Mouse (Mus musculus) limb, embryonic 14.5 days (tissue): ENCODE measurements at regions not wholly inside any gene's neighbourhood (a gene's known extent, or its start where the extent isn't known, plus 50 kb on each side); places are given as distances from the start of the nearest gene placed in this dataset.

ENCODE experiments used
- ATAC-seq: fragments of 200-750 bp; cut with Nextera tagmentation; 2 replicates; pipeline ENCODE4 v1.8.0; 2017; ENCODE audit warnings: low read depth, moderate number of reproducible peaks, moderate TSS enrichment; ENCODE audit not compliant: low FRiP score
- DNase-seq: peaks from one replicate; pipeline ENCODE4 v3.0.0-alpha.2; 2015; ENCODE audit warnings: low spot score
- H3K27ac ChIP-seq: fragments of 300-500 bp; sonication (generic); replicated peaks from 2 replicates; pipeline ENCODE4 v1.5.1; 2014; ENCODE audit warnings: low read depth, mild to moderate bottlenecking, low read length, moderate library complexity, mixed read lengths
- H3K27me3 ChIP-seq: fragments of 300-500 bp; sonication (generic); 2 replicates; pipeline ENCODE4 v1.6.1; 2014; ENCODE audit warnings: low read length, mixed read lengths; ENCODE audit not compliant: control insufficient read depth, insufficient read depth
- H3K36me3 ChIP-seq: fragments of 300-500 bp; sonication (generic); 2 replicates; pipeline ENCODE4 v1.6.1; 2014; ENCODE audit warnings: mild to moderate bottlenecking, low read length, moderate library complexity, mixed read lengths; ENCODE audit not compliant: control insufficient read depth, insufficient read depth
- H3K4me1 ChIP-seq: fragments of 300-500 bp; sonication (generic); 2 replicates; pipeline ENCODE4 v1.6.1; 2014; ENCODE audit warnings: antibody characterized with exemption, low read length, mixed read lengths; ENCODE audit not compliant: control insufficient read depth, insufficient read depth
- H3K4me2 ChIP-seq: fragments of 300-500 bp; sonication (generic); replicated peaks from 2 replicates; pipeline ENCODE4 v1.6.1; 2014; ENCODE audit warnings: low read depth, mild to moderate bottlenecking, low read length, moderate library complexity; ENCODE audit not compliant: severe bottlenecking
- H3K4me3 ChIP-seq: fragments of 300-500 bp; sonication (generic); replicated peaks from 2 replicates; pipeline ENCODE4 v1.5.1; 2014; ENCODE audit warnings: low read length
- H3K9ac ChIP-seq: fragments of 300-500 bp; sonication (generic); 2 replicates; pipeline ENCODE4 v1.6.1; 2014; ENCODE audit warnings: mild to moderate bottlenecking, low read depth, low read length, moderate library complexity; ENCODE audit not compliant: severe bottlenecking
- H3K9me3 ChIP-seq: fragments of 300-500 bp; sonication (generic); 2 replicates; pipeline ENCODE4 v1.6.1; 2016; ENCODE audit warnings: low read length; ENCODE audit not compliant: control insufficient read depth
- POLR2A ChIP-seq: fragments of 200-500 bp; IDR thresholded peaks from 2 replicates; pipeline ENCODE4 v1.8.0; 2012; ENCODE audit warnings: inconsistent platforms, mild to moderate bottlenecking, moderate library complexity, borderline replicate concordance; ENCODE audit not compliant: insufficient read depth, insufficient read length; ENCODE audit errors: extremely low read depth
- whole genome bisulfite sequencing: fragments of 180-500 bp; shearing (Covaris S2); extraction: QIAGEN DNeasy Blood & Tissue Kit; methylation state at CpG from one replicate; pipeline ENCODE4 v1.1.7; 2014; 5-methylcytosine and 5-hydroxymethylcytosine counted together

GRCm38 (mm10) chr8:97564655-97565054 lies 1676.3 kb upstream of the Got2 start:
- Histone ChIP-seq H3K36me3 (no peaks in the 10 kb centered on the region), H3K27me3 (no peaks in the 10 kb centered on the region), H3K9me3 (no peaks in the 10 kb centered on the region), H3K4me2 (no peak overlapping the region), H3K4me3 (no peak overlapping the region), H3K4me1 (no peaks in the 10 kb centered on the region), H3K9ac (no peak overlapping the region), H3K27ac (no peak overlapping the region)
- DNase-seq (peak; percentile 5), ATAC-seq (no peak)
- no peak for TF ChIP-seq POLR2A
- WGBS, result 33% methylated on average over 3 of the region's 3 CpGs

- no peak for TF ChIP-seq POLR2A
- no peak overlapping the region for H3K9ac ChIP-seq
Observed at GRCm38 (mm10) chr8:97543881-97544280, 1655.5 kb upstream of the Got2 start.

GRCm38 (mm10) chr8:97533066-97533643 lies 1644.8 kb upstream of the Got2 start:
- no peak for DNase-seq
- Histone ChIP-seq H3K4me2 (no peak overlapping the region), H3K27ac (no peak overlapping the region), H3K9me3 (no peaks in the 10 kb centered on the region), H3K36me3 (no peaks in the 10 kb centered on the region), H3K4me3 (no peak overlapping the region), H3K4me1 (no peaks in the 10 kb centered on the region), H3K27me3 (no peaks in the 10 kb centered on the region), H3K9ac (no peak overlapping the region)
- no peak for TF ChIP-seq POLR2A
- WGBS, result 79% methylated on average over 2 of the region's 2 CpGs
- ATAC-seq, result no peak

More at GRCm38 (mm10) chr8:97543881-97544280, 1655.5 kb upstream of the Got2 start:
- Histone ChIP-seq H3K4me3 (no peak overlapping the region), H3K4me2 (no peak overlapping the region), H3K36me3 (no peaks in the 10 kb centered on the region), H3K27me3 (no peaks in the 10 kb centered on the region), H3K27ac (no peak overlapping the region), H3K9me3 (no peaks in the 10 kb centered on the region), H3K4me1 (no peaks in the 10 kb centered on the region)
- ATAC-seq (no peak), DNase-seq (no peak)
- 66% methylated on average over 4 of the region's 4 CpGs for WGBS
